Mouse (Mus musculus) bone marrow, adult 2 months (tissue): ENCODE data around the gene Ccn6. TPM values are rescaled to one million over a fixed set of nuclear protein-coding genes. Genes with fewer than 3 reads are reported as not detected.
A peak's percentile ranks its signal among the peaks of the same experiment; 100 is the strongest.

Experiments
- H3K27ac ChIP-seq: fragments of 200-500 bp; 2 replicates; pipeline ENCODE4 v1.5.1; 2012; ENCODE audit warnings: low read depth, mild to moderate bottlenecking, control low read depth, inconsistent platforms, low read length; ENCODE audit not compliant: control insufficient read depth, poor library complexity, insufficient read depth
- H3K4me1 ChIP-seq: fragments of 200-500 bp; 2 replicates; pipeline ENCODE4 v1.6.1; 2011; ENCODE audit warnings: low read length; ENCODE audit not compliant: control insufficient read depth, insufficient read depth
- H3K4me3 ChIP-seq: fragments of 200-500 bp; replicated peaks from 2 replicates; pipeline ENCODE3; 2011; ENCODE audit warnings: mild to moderate bottlenecking, low read depth, low read length, control low read depth; ENCODE audit not compliant: control insufficient read depth
- CTCF ChIP-seq: fragments of 200-500 bp; IDR thresholded peaks from 2 replicates; pipeline ENCODE4 v1.5.1; 2011; ENCODE audit warnings: low read length, control low read depth; ENCODE audit not compliant: control insufficient read depth, insufficient read depth
- POLR2A ChIP-seq: fragments of 200-500 bp; IDR thresholded peaks from 2 replicates; pipeline ENCODE4 v1.6.1; 2011; ENCODE audit warnings: low read depth, mild to moderate bottlenecking, control low read depth, low read length, borderline replicate concordance; ENCODE audit not compliant: control insufficient read depth
- WGBS: fragments of 180-500 bp; shearing (Covaris S2); methylation state at CpG from one replicate; pipeline ENCODE4 v1.1.7; 2018; 5-methylcytosine and 5-hydroxymethylcytosine counted together
- polyA plus RNA-seq: library from polyadenylated mRNA; stranded (reverse); fragments of >200 nt; gene quantifications from 2 replicates; pipeline ENCODE4 v1.2.4, GENCODE M21; 2011; ENCODE audit warnings: low replicate concordance; ENCODE audit not compliant: missing spikeins, insufficient read depth, insufficient read length

The Ccn6 gene
- polyA plus RNA-seq, 1 experiment: not detected

- WGBS: 83% methylated on average over 4 of the region's 4 CpGs
- Histone ChIP-seq H3K4me3 (no peak overlapping the region), H3K4me1 (no peaks in the 10 kb centered on the region), H3K27ac (no peak overlapping the region)
- TF ChIP-seq CTCF (no peak), POLR2A (no peak)
These were observed 21.9 kb upstream of the Ccn6 start for GRCm38 (mm10) chr10:39185545-39185906.

GRCm38 (mm10) chr10:39184864-39185544 lies 21.4 kb upstream of the Ccn6 start:
- Histone ChIP-seq H3K4me1 (no peaks in the 10 kb centered on the region), H3K27ac (no peak overlapping the region), H3K4me3 (no peak overlapping the region)
- WGBS: 81% methylated on average over 8 of the region's 8 CpGs
- TF ChIP-seq POLR2A: no peak
- no peak for TF ChIP-seq CTCF

DNA sequence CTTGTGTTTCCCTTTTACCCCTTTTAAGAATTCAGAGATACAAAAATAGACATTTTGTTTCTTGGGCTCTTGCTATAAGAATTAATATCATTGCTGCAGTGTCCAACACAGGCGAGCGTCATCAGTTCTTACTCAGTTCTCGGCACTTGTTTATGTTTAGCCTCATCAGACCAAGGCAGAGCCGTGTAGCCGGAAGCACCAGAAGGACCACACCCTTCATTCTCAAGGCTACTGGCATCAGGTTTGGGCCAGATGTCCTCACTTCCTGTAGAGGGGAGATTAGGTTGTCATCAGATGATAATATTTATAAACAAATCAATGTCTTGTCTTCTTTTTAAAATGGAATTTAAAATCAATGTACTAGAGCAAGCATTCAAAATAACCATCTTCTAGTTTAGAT lies 13.4 kb upstream of the Ccn6 start:
- peaks cover 1% of the 10 kb centered on the region; the same call in 1 of the 2 replicates for H3K4me1 ChIP-seq
- H3K27ac ChIP-seq: no peak overlapping the region
- no peak for TF ChIP-seq CTCF
- no peak for TF ChIP-seq POLR2A
- H3K4me3 ChIP-seq: no peak overlapping the region
- WGBS: 70% methylated on average over 5 of the region's 5 CpGs

DNA sequence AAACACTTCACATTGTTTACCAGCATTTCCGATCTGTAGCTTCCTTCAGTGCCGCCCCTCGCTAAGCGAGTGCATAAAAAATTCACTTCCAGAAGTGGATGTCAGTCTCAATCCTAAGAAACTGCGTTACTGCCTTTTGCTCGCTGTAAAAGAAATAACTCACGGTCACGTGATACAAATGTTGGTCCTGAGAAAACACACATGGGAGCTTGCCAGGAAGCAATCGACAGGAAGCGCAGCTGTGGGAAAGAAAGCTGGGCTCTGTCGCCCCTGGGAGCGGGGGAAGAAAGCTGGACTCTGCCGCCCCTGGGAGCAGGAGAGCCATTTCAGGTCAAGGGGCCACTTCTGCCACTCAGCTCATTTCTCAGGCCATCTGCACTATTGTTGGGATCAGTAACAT lies 9.5 kb upstream of the Ccn6 start:
- no peak overlapping the region for H3K4me3 ChIP-seq
- no peak overlapping the region for H3K27ac ChIP-seq
- WGBS: 27% methylated on average over 13 of the region's 13 CpGs
- peaks cover 4% of the 10 kb centered on the region; the same call in 1 of the 2 replicates for H3K4me1 ChIP-seq
- no peak for TF ChIP-seq CTCF
- no peak for TF ChIP-seq POLR2A

- Histone ChIP-seq H3K4me1 (peaks cover 4% of the 10 kb centered on the region; the same call in 1 of the 2 replicates), H3K4me3 (no peak overlapping the region), H3K27ac (no peak overlapping the region)
- TF ChIP-seq CTCF (no peak), POLR2A (no peak)
- WGBS: 56% methylated on average over 6 of the region's 6 CpGs
These were observed 8.9 kb upstream of the Ccn6 start for GRCm38 (mm10) chr10:39172540-39172931.

DNA sequence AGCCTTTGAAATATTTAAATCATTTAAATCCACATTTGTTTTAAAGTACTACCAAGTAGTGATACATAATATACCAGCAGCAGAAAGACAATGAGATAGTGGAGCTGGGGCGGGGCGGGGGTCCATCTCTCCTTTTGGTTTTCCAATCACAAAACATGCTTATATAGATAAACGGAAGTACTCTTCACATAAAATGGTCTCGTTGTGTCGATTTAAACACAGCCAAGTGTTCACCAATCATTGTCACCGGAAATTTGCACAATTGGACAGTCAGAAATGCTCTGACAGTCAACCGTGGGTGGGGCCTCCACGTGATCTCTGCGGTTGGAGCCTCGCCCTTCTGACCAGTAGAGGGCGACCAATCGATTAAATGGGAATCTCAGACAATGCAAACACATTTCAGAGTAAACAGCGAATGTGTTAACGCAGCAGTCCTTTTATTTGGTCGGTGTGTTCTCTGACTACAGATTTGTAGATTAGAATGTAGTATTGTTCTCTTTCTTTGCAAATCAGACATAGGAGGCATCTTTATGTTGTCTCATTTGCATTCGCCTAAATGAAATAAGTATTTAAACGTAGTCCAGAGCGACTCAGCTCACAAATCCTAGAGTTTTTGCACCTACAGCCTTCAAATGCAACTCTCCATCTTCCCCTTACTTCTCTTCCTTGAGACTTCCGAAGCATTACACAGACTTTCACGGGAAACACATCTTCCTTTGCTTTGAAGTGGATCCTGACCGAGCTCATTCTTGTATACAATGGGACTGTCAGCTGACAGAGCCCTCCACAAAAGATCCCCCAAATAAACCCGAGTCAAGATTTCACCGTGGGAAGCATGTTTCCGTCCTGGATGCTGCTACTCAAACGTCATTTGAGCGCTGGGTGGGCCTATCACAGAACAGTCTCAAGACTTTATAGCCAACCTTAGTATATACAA lies 8.3 kb upstream of the Ccn6 start:
- no peak for TF ChIP-seq POLR2A
- peak; percentile 75; the same call in 1 of the 2 replicates for TF ChIP-seq CTCF
- H3K4me1 ChIP-seq: peaks cover 4% of the 10 kb centered on the region; the same call in 1 of the 2 replicates
- peak overlapping the region; percentile 77; the same call in 1 of the 2 replicates for H3K27ac ChIP-seq
- 19% methylated on average over 26 of the region's 26 CpGs for WGBS
- peak overlapping the region; percentile 70 for H3K4me3 ChIP-seq

DNA sequence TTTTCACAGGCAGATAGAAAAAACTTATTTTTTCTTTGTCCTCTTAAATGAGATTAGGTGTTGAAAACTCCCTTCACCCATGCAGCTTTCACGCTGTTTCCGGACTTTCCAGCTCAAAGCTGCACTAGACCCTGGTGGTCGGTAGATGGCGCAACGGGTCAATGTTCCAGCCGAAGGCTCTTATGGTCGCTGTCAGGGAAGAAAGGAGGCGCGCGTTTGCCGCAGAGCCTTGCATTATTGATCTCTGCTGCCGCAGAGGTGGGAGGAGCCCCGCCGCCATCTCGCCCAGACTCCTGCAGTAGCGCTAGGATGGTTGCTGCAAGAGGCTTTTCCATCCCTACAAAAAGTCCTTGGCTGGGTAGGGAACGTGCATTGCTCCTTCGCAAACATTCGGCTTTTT lies 7.5 kb upstream of the Ccn6 start:
- Histone ChIP-seq H3K4me1 (peaks cover 3% of the 10 kb centered on the region; the same call in 1 of the 2 replicates), H3K27ac (peak overlapping the region; percentile 77), H3K4me3 (peak overlapping the region; percentile 70)
- TF ChIP-seq POLR2A (peak; percentile 43; the same call in 1 of the 2 replicates), CTCF (peak; percentile 95)
- under 1% methylated on average over 19 of the region's 19 CpGs for WGBS

- 13% methylated on average over 6 of the region's 6 CpGs for WGBS
These were observed 7.1 kb upstream of the Ccn6 start for GRCm38 (mm10) chr10:39170706-39171105.

More at GRCm38 (mm10) chr10:39170706-39171105, 7.1 kb upstream of the Ccn6 start:
- TF ChIP-seq POLR2A: no peak
- no peak for TF ChIP-seq CTCF
- Histone ChIP-seq H3K4me3 (no peak overlapping the region), H3K27ac (no peak overlapping the region), H3K4me1 (peaks cover 3% of the 10 kb centered on the region; the same call in 1 of the 2 replicates)
